ENCODE assay signal across 30 mouse cellular contexts in the genomic region with DNA sequence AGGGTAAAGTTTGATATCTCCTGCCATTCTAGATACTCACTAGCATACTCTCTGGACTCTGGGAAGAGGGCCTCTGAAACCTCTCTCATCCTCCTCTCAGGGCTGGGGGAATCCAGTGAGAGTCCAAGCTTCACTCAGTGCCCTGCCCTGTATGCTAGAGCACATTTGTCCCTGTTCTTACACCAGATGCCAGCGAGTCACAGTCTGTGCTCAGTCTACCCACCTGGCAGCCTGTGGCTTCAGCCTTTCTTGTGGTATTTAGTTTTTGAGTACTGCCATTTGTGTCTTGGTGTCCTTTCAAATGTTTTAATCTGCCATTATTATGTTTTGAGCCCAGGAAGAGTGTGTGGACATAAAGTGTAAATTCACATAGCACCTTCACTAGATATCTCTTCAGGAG.
A peak's percentile ranks its signal among the peaks of the same experiment; 100 is the strongest.
DNase-seq lines count a peak whose midpoint lies in the region; ATAC-seq and TF ChIP-seq lines count a peak whose summit lies in the region.
"Had no signal": no experiment of that assay in that cellular context is flagged by ENCODE, and none has a peak within 500 bp of the region (broad histone marks: within the 10 kb centered on the region; RNA-seq: fewer than 3 reads in every experiment).

No protein-coding gene starts in this region.

- H3K9ac ChIP-seq in forebrain, embryonic 15.5 days (replicated peaks): no peak overlapping the region
- H3K9ac ChIP-seq in midbrain, embryonic 11.5 days (ENCODE audit: low read length): no peak overlapping the region
- H3K9ac ChIP-seq in midbrain, embryonic 15.5 days: no peak overlapping the region
- no peak overlapping the region for H3K9ac ChIP-seq in intestine, postnatal 0 days (ENCODE audit: low read depth, low read length)
- H3K9ac ChIP-seq: embryonic facial prominence, embryonic 13.5 days; forebrain, embryonic 13.5 days; forebrain, postnatal 0 days; heart, embryonic 12.5 days; heart, embryonic 15.5 days; hindbrain, embryonic 14.5 days had no signal

- no peaks in the 10 kb centered on the region for H3K27me3 ChIP-seq in forebrain, embryonic 10.5 days (ENCODE audit: poor library complexity, severe bottlenecking)
- H3K27me3 ChIP-seq in forebrain, embryonic 15.5 days: no peaks in the 10 kb centered on the region
- no peaks in the 10 kb centered on the region for H3K27me3 ChIP-seq in midbrain, embryonic 11.5 days (ENCODE audit: control insufficient read depth, insufficient read depth, low read length)
- no peaks in the 10 kb centered on the region for H3K27me3 ChIP-seq in midbrain, embryonic 15.5 days (replicated peaks)
- H3K27me3 ChIP-seq in myocyte (ENCODE audit: control insufficient read depth, insufficient read depth, insufficient read length): no peaks in the 10 kb centered on the region
- H3K27me3 ChIP-seq in intestine, postnatal 0 days (replicated peaks; ENCODE audit: control insufficient read depth, insufficient read depth, low read length): no peaks in the 10 kb centered on the region
- H3K27me3 ChIP-seq: CH12.LX; embryonic facial prominence, embryonic 13.5 days; forebrain, embryonic 13.5 days; heart, embryonic 12.5 days; heart, embryonic 15.5 days; Patski had no signal

- TF ChIP-seq CTCF in intestine, postnatal 0 days (IDR thresholded peaks at IDR 0.05; ENCODE audit: low read depth): no peak

- 76% methylated on average over 1 of the region's 1 CpGs for WGBS in forebrain, embryonic 10.5 days
- 84% methylated on average over 1 of the region's 1 CpGs for WGBS in forebrain, embryonic 15.5 days
- WGBS in midbrain, embryonic 11.5 days: 77% methylated on average over 1 of the region's 1 CpGs
- 85% methylated on average over 1 of the region's 1 CpGs for WGBS in midbrain, embryonic 15.5 days
- WGBS in intestine, postnatal 0 days: 86% methylated on average over 1 of the region's 1 CpGs

- no peak overlapping the region for H3ac ChIP-seq in myocyte (ENCODE audit: control insufficient read depth, insufficient read length)

- H3K4me1 ChIP-seq in forebrain, embryonic 10.5 days: peaks cover 40% of the 10 kb centered on the region
- H3K4me1 ChIP-seq in forebrain, embryonic 15.5 days: peaks cover 9% of the 10 kb centered on the region; the same call in 1 of the 2 replicates
- peaks cover 15% of the 10 kb centered on the region for H3K4me1 ChIP-seq in midbrain, embryonic 11.5 days (ENCODE audit: control insufficient read depth, insufficient read depth, low read length)
- 0 out of 2 replicates have a peak, but pooled peaks cover 3% of the 10 kb centered on the region for H3K4me1 ChIP-seq in midbrain, embryonic 15.5 days
- no peaks in the 10 kb centered on the region for H3K4me1 ChIP-seq in intestine, postnatal 0 days (replicated peaks; ENCODE audit: control insufficient read depth, insufficient read depth, low read length)

- peak overlapping the region; percentile 53; the same call in 1 of the 2 replicates for H3K27ac ChIP-seq in forebrain, embryonic 10.5 days
- no peak overlapping the region for H3K27ac ChIP-seq in forebrain, embryonic 15.5 days (replicated peaks)
- no peak overlapping the region for H3K27ac ChIP-seq in midbrain, embryonic 11.5 days (ENCODE audit: low read depth, low read length)
- H3K27ac ChIP-seq in midbrain, embryonic 15.5 days: no peak overlapping the region
- H3K27ac ChIP-seq in intestine, postnatal 0 days (ENCODE audit: low read depth, low read length): no peak overlapping the region
- H3K27ac ChIP-seq: embryonic facial prominence, embryonic 13.5 days; forebrain, embryonic 13.5 days; gastrocnemius, adult 2 months; heart, embryonic 15.5 days; hindbrain, embryonic 14.5 days; hindbrain, postnatal 0 days had no signal

- no peak for ATAC-seq in forebrain, embryonic 15.5 days (replicated peaks)
- no peak for ATAC-seq in midbrain, embryonic 11.5 days (ENCODE audit: low FRiP score)
- ATAC-seq in midbrain, embryonic 15.5 days (replicated peaks): no peak
- ATAC-seq in intestine, postnatal 0 days: no peak
- ATAC-seq: forebrain, embryonic 13.5 days; hindbrain, postnatal 0 days; Patski had no signal

- no peaks in the 10 kb centered on the region for H3K9me3 ChIP-seq in forebrain, embryonic 10.5 days
- H3K9me3 ChIP-seq in forebrain, embryonic 15.5 days: no peaks in the 10 kb centered on the region
- no peaks in the 10 kb centered on the region for H3K9me3 ChIP-seq in midbrain, embryonic 11.5 days (ENCODE audit: control insufficient read depth, low read length)
- H3K9me3 ChIP-seq in midbrain, embryonic 15.5 days: no peaks in the 10 kb centered on the region
- no peaks in the 10 kb centered on the region for H3K9me3 ChIP-seq in intestine, postnatal 0 days (ENCODE audit: control insufficient read depth)
- H3K9me3 ChIP-seq: embryonic facial prominence, embryonic 13.5 days; forebrain, embryonic 13.5 days; G1E; heart, embryonic 12.5 days; heart, embryonic 15.5 days had no signal

- no peak for DNase-seq in forebrain, embryonic 10.5 days (ENCODE audit: extremely low spot score, low spot score)
- DNase-seq in midbrain, embryonic 11.5 days (ENCODE audit: low spot score, missing footprints): peak; percentile 82
- peak; percentile 8 for DNase-seq in thymus, postnatal 25 days
- no peak for DNase-seq in thymus, postnatal 36 days
- DNase-seq: adrenal gland, adult 2 months; adrenal gland, postnatal 14 days; cerebellum, adult 11 months; cerebellum, adult 2 months; cerebellum, adult 9-11 months; cerebellum, postnatal 25 days; forebrain, postnatal 0 days; gastrocnemius, adult 2 months; gastrocnemius, postnatal 14 days; heart, adult 11 months; heart, postnatal 10 days; heart, postnatal 4 days had no signal

- no peaks in the 10 kb centered on the region for H3K79me2 ChIP-seq in myocyte (ENCODE audit: control insufficient read depth, insufficient read depth)

- no peak for TF ChIP-seq POLR2A in myocyte (IDR thresholded peaks at IDR 0.05; ENCODE audit: insufficient read length, low read depth)

- no peak overlapping the region for H3K4me3 ChIP-seq in forebrain, embryonic 10.5 days
- H3K4me3 ChIP-seq in forebrain, embryonic 15.5 days: no peak overlapping the region
- no peak overlapping the region for H3K4me3 ChIP-seq in midbrain, embryonic 11.5 days (ENCODE audit: low read depth, low read length)
- no peak overlapping the region for H3K4me3 ChIP-seq in midbrain, embryonic 15.5 days
- no peak overlapping the region for H3K4me3 ChIP-seq in myocyte
- no peak overlapping the region for H3K4me3 ChIP-seq in intestine, postnatal 0 days (ENCODE audit: low read depth, low read length)
- H3K4me3 ChIP-seq: embryonic facial prominence, embryonic 13.5 days; erythroblast, embryonic 14.5 days; forebrain, embryonic 13.5 days; gastrocnemius, adult 2 months; heart, embryonic 12.5 days; heart, embryonic 15.5 days had no signal

- H3K36me3 ChIP-seq in forebrain, embryonic 10.5 days (replicated peaks): no peaks in the 10 kb centered on the region
- no peaks in the 10 kb centered on the region for H3K36me3 ChIP-seq in forebrain, embryonic 15.5 days
- H3K36me3 ChIP-seq in midbrain, embryonic 11.5 days (ENCODE audit: control insufficient read depth, insufficient read depth, low read length): no peaks in the 10 kb centered on the region
- H3K36me3 ChIP-seq in midbrain, embryonic 15.5 days (replicated peaks): no peaks in the 10 kb centered on the region
- no peaks in the 10 kb centered on the region for H3K36me3 ChIP-seq in myocyte (ENCODE audit: control insufficient read depth, insufficient read depth)
- H3K36me3 ChIP-seq in intestine, postnatal 0 days (ENCODE audit: control insufficient read depth, insufficient read depth): no peaks in the 10 kb centered on the region
- H3K36me3 ChIP-seq: embryonic facial prominence, embryonic 13.5 days; G1E; heart, embryonic 12.5 days; heart, embryonic 15.5 days had no signal

- H3K4me2 ChIP-seq in forebrain, embryonic 15.5 days (replicated peaks): no peak overlapping the region
- H3K4me2 ChIP-seq in midbrain, embryonic 11.5 days: no peak overlapping the region
- no peak overlapping the region for H3K4me2 ChIP-seq in midbrain, embryonic 15.5 days
- peak overlapping the region; percentile 38 for H3K4me2 ChIP-seq in myocyte (ENCODE audit: low read depth)
- H3K4me2 ChIP-seq in intestine, postnatal 0 days (replicated peaks; ENCODE audit: low read depth): no peak overlapping the region
- H3K4me2 ChIP-seq: embryonic facial prominence, embryonic 13.5 days; forebrain, embryonic 13.5 days; heart, embryonic 12.5 days; hindbrain, embryonic 14.5 days had no signal

TF ChIP-seq in myocyte, 11 proteins besides CTCF, POLR2A, EP300 and RAD21:
- TF ChIP-seq MYOD1 (IDR thresholded peaks at IDR 0.05; ENCODE audit: control insufficient read depth in 1 of 3, insufficient read length in 2 of 3, low read depth in 2 of 3): peak in 2 of 3 experiments; percentile 75 to 87
- peak in 2 of 3 experiments; percentile 22 to 82 for TF ChIP-seq MYOG (IDR thresholded peaks at IDR 0.05; ENCODE audit: control insufficient read depth in 1 of 3, insufficient read depth in 1 of 3, insufficient read length in 2 of 3, low read depth in 2 of 3)
- peak; percentile 23 for TF ChIP-seq TCF3 (IDR thresholded peaks at IDR 0.05; ENCODE audit: insufficient read length, low read depth)
- no peak for TF ChIP-seq TCF12 (IDR thresholded peaks at IDR 0.05; ENCODE audit: insufficient read depth, poor library complexity, severe bottlenecking)
TF ChIP-seq in myocyte: peak in this region for 3.

Comparison
In these comparisons a context has a peak if more than half of its experiments do, and no peak if none do; other contexts are left out.
1. DNase-seq: peak in midbrain, embryonic 11.5 days (single experiment) and thymus, postnatal 25 days (single experiment); none in forebrain, embryonic 10.5 days (single experiment) and thymus, postnatal 36 days (0 of 2).